Mouse (Mus musculus): ENCODE results near the gene Slc6a15.

DNA sequence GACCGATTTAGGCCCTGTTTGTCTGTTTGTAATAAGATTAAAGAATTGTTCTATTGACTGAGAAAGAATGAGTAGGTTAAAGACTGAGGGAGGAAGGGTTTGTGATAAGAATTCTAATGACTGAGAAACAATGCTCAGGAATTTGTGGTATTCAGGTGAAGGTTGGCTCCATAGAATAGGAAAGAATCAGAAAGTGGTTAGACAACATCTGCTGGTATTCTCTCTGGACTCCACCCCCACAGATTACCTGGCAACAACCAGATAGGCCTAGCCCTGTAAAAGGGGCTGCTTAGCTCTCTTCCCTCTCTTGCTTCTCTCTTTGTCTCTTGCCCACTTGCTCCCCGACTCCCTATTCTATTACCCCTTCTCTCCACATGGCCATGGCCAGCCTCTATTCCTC, 20.8 kb upstream of the Slc6a15 start:
- TF ChIP-seq POLR2A (IDR thresholded peaks at IDR 0.05; ENCODE audit: borderline replicate concordance, control insufficient read depth, low read depth, low read length) = no peak
- TF ChIP-seq CTCF (IDR thresholded peaks at IDR 0.05; ENCODE audit: control insufficient read depth, insufficient read depth, low read length) = no peak

Measured in bone marrow, adult 2 months (tissue).